Mouse (Mus musculus): ENCODE measurements at regions not wholly inside any gene's neighbourhood (a gene's known extent, or its start where the extent isn't known, plus 50 kb on each side); places are given as distances from the start of the nearest gene placed in this dataset.

DNA sequence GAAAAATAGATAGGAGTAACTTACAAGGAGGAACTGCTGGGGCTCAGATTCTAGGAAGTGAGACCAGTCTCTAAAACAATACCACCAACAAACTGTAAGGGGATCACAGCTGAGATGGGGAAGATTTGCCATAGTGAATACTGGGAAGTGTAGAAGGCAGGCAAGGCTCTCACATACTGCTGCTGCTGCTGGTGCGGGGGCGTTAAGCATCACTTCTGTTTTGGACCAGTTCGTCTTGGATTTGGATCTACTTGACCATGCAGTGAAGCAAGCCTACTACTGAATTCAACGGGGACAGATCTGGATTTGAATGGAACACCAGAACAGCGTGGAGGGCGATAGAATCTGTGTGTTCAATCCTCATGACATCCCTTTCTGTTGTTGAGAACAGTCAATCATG, 76.1 kb upstream of the Serp2 start:
- ChIA-PET CTCF (no interaction called here), POLR2A (no interaction called here)
- TF ChIP-seq CTCF (IDR thresholded peaks at IDR 0.05) = no peak
- ATAC-seq = no peak
- no peaks in the 10 kb centered on the region for H3K27me3 ChIP-seq
- in situ Hi-C loops (cut with MboI; ENCODE audit: low pct_unique_long_range_greater_than_20kb) = no loop called here
- DNase-seq (ENCODE audit: low read depth, low spot score) = no peak

GRCm38 (mm10) chr14:76631740-76632139, 75.1 kb upstream of the Serp2 start:
- CTCF ChIA-PET = no interaction called here
- no peak for DNase-seq (ENCODE audit: low read depth, low spot score)
- in situ Hi-C loops (cut with MboI; ENCODE audit: low pct_unique_long_range_greater_than_20kb) = no loop called here
- no peak for ATAC-seq
- POLR2A ChIA-PET = no interaction called here
- no peak for TF ChIP-seq CTCF (IDR thresholded peaks at IDR 0.05)
- H3K27me3 ChIP-seq = no peaks in the 10 kb centered on the region

DNA sequence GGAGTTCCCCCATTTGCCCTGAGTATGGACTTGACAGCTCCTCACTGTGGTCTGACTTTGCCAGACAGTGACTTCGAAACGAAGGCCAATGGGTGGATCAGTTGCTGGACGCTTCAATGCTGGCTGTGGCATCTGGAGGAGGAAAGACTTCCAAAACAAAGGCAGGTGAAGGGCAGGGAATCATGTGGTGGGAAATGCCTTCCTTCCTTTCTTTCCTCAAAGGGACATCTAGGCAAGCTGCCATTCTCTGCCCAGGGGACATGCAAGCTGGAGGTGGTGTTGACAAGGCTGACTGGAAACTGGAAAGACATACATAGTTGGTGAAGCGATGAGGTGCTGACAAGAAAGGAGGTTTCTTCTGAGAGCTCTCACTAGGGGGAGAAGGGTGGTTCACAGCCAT, 74.5 kb upstream of the Serp2 start:
- no peaks in the 10 kb centered on the region for H3K27me3 ChIP-seq
- POLR2A ChIA-PET = no interaction called here
- in situ Hi-C loops (cut with MboI; ENCODE audit: low pct_unique_long_range_greater_than_20kb) = no loop called here
- DNase-seq (ENCODE audit: low read depth, low spot score) (no peak), ATAC-seq (no peak)
- CTCF ChIA-PET = interaction anchor here (0.9 kb wide), 1 partner anchor 12 kb away, joined by 3 read pairs; no protein-coding TSS in a partner anchor
- no peak for TF ChIP-seq CTCF (IDR thresholded peaks at IDR 0.05)

DNA sequence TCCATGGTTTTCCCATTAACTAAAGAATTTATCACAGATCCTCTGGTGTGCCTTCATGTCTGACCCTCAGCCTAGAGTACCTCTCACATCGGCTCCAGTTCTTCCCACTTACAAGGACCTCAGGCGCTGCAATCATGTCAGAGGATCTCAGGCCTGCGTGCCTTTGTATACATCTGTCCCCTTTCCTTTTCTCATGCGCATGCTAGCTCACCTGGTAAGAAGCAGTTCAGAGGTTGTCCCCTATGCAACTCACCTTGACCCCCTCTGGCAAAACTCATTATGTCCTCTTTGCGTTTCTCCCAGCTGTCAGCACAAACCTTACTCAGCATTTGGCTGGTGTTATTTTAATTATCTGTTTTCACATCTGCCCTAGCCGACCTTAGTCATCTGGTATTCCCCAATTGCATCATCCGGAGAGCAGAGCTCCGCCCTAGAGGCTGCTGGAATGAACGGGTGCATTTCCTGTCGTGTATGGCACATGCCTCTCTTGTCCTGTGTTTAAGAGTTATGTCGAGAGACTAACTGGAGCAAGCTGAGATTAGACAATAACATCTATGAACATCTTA, 73.3 kb upstream of the Serp2 start:
- TF ChIP-seq CTCF (IDR thresholded peaks at IDR 0.05) = no peak
- in situ Hi-C loops (cut with MboI; ENCODE audit: low pct_unique_long_range_greater_than_20kb) = no loop called here
- DNase-seq (ENCODE audit: low read depth, low spot score) (no peak), ATAC-seq (no peak)
- ChIA-PET CTCF (interaction anchor here (0.5 to 0.9 kb wide), 2 partner anchors 11 to 18 kb away, joined by 3 read pairs; no protein-coding TSS in a partner anchor), POLR2A (no interaction called here)
- H3K27me3 ChIP-seq = no peaks in the 10 kb centered on the region

DNA sequence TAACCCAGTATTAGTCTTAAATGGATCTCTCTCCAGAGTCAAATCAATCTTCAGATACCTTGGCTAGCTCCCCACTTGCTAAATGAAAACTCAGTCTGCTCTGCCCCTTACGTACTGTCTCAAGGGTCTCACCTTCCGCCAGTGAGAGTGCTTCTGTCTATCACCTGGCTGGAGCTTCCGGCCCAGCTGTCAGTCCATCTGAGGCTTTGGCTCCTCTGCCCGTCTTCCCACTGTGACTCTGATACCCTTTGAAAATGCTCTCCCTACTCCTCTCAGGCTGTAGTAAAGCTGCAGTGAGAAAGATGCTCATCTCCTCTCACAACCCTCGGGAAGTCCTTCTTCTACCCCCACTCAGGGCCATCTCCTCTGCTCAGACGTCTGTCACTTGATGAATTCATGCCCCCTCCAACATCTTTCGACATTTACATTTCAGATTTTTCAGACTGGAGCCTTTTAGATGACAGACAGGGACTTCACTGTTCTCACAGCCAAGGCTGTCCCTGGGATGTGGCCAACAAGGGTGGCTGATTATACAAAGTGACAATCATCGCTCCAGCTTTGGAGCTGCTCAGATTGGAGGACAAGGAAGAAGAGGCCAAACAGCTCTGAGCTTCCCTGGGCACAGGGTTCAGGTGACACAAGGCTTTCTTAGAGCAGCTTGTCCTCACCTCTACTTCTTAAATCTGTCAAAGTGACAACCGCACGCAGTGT, 71.6 kb upstream of the Serp2 start:
- in situ Hi-C loops (cut with MboI; ENCODE audit: low pct_unique_long_range_greater_than_20kb) = no loop called here
- no peak for DNase-seq (ENCODE audit: low read depth, low spot score)
- TF ChIP-seq CTCF (IDR thresholded peaks at IDR 0.05) = no peak
- POLR2A ChIA-PET = no interaction called here
- ATAC-seq = no peak
- H3K27me3 ChIP-seq = no peaks in the 10 kb centered on the region
- CTCF ChIA-PET = no interaction called here

- in situ Hi-C loops (cut with MboI; ENCODE audit: low pct_unique_long_range_greater_than_20kb) = no loop called here
- TF ChIP-seq CTCF (IDR thresholded peaks at IDR 0.05) = no peak
- ChIA-PET CTCF (interaction anchor here (1.2 kb wide), 1 partner anchor 14 kb away, joined by 3 read pairs; no protein-coding TSS in a partner anchor), POLR2A (no interaction called here)
- no peak for DNase-seq (ENCODE audit: low read depth, low spot score)
- no peaks in the 10 kb centered on the region for H3K27me3 ChIP-seq
- no peak for ATAC-seq
Observed at GRCm38 (mm10) chr14:76625589-76626368, 69.1 kb upstream of the Serp2 start.

DNA sequence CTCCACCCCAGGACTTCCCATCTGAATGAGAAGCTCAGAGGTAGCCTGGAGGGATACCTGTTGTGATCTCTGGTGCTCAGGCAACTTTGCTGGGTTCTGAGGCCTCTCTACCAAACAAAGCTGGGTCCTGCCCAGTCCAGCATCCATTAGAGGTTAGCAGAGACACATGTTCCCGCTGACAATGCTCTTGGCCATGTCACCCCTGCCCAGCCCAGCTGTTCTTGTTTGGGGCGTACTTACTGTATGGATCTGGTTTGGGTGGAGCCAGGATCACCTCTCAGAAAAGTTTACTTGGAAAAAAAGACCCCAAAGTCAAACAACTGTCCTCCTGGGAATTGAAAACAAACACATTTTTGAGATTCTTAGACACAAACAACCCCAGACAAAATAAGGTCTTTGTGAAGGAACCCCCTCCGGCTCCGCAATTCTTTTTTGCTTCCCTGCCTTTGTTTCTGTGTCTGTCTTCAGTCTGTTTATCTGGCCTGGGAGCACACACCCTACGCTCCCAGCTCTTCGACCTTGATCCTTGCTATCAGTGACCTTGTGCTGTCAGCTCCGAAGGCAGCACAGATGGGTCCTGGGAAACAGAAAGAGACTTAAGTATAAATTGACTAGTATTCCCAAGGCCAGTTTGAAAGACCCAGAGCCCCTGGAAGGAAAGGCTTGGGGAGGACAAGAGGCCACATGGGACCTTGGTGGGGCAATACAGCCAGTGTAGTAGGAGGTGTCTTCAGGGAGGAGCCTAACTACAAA, 68.1 kb upstream of the Serp2 start:
- ATAC-seq (no peak), DNase-seq (ENCODE audit: low read depth, low spot score) (no peak)
- in situ Hi-C loops (cut with MboI; ENCODE audit: low pct_unique_long_range_greater_than_20kb) = no loop called here
- CTCF ChIA-PET = no interaction called here
- no peak for TF ChIP-seq CTCF (IDR thresholded peaks at IDR 0.05)
- POLR2A ChIA-PET = interaction anchor here (0.8 kb wide), 1 partner anchor 117 kb away, joined by 3 read pairs; no protein-coding TSS in a partner anchor
- H3K27me3 ChIP-seq = no peaks in the 10 kb centered on the region

GRCm38 (mm10) chr14:76623371-76623988, 66.8 kb upstream of the Serp2 start:
- H3K27me3 ChIP-seq = no peaks in the 10 kb centered on the region
- in situ Hi-C loops (cut with MboI; ENCODE audit: low pct_unique_long_range_greater_than_20kb) = no loop called here
- ChIA-PET CTCF (interaction anchor here (1.0 kb wide), 1 partner anchor 309 kb away, joined by 3 read pairs; no protein-coding TSS in a partner anchor), POLR2A (interaction anchor here (0.6 to 0.7 kb wide), 2 partner anchors 65 to 94 kb away, joined by 3 to 5 read pairs; no protein-coding TSS in a partner anchor)
- no peak for TF ChIP-seq CTCF (IDR thresholded peaks at IDR 0.05)
- DNase-seq (ENCODE audit: low read depth, low spot score) (no peak), ATAC-seq (no peak)

GRCm38 (mm10) chr14:76622634-76623291, 66.1 kb upstream of the Serp2 start:
- H3K27me3 ChIP-seq = no peaks in the 10 kb centered on the region
- no peak for ATAC-seq
- no peak for TF ChIP-seq CTCF (IDR thresholded peaks at IDR 0.05)
- ChIA-PET POLR2A (interaction anchor here (0.7 kb wide), 1 partner anchor 66 kb away, joined by 5 read pairs; no protein-coding TSS in a partner anchor), CTCF (interaction anchor here (1.0 kb wide), 1 partner anchor 310 kb away, joined by 3 read pairs; no protein-coding TSS in a partner anchor)
- in situ Hi-C loops (cut with MboI; ENCODE audit: low pct_unique_long_range_greater_than_20kb) = no loop called here
- no peak for DNase-seq (ENCODE audit: low read depth, low spot score)
